Mouse (Mus musculus): ENCODE measurements at regions not wholly inside any gene's neighbourhood (a gene's known extent, or its start where the extent isn't known, plus 50 kb on each side); places are given as distances from the start of the nearest gene placed in this dataset.

- no peak overlapping the region for H3K9ac ChIP-seq (ENCODE audit: low read length)
- ATAC-seq (replicated peaks; ENCODE audit: low FRiP score) (no peak), DNase-seq (ENCODE audit: low spot score) (no peak)
- H3K9me3 ChIP-seq (ENCODE audit: control insufficient read depth, low read length), result no peaks in the 10 kb centered on the region
- no peaks in the 10 kb centered on the region for H3K36me3 ChIP-seq (ENCODE audit: control insufficient read depth, insufficient read depth, low read length)
- H3K27ac ChIP-seq (ENCODE audit: low read depth, low read length), result no peak overlapping the region
- H3K4me2 ChIP-seq (ENCODE audit: low read depth, low read length, severe bottlenecking), result no peak overlapping the region
- no peak overlapping the region for H3K4me3 ChIP-seq (ENCODE audit: low read depth, low read length)
- no peaks in the 10 kb centered on the region for H3K4me1 ChIP-seq (replicated peaks; ENCODE audit: control insufficient read depth, insufficient read depth, low read length)
- no peaks in the 10 kb centered on the region for H3K27me3 ChIP-seq (ENCODE audit: control insufficient read depth, insufficient read depth, low read length)
Measured at GRCm38 (mm10) chr13:118975008-118975407, 305.4 kb downstream of the Fgf10 start.

- Histone ChIP-seq H3K27me3 (ENCODE audit: control insufficient read depth, insufficient read depth, low read length) (no peaks in the 10 kb centered on the region), H3K9me3 (ENCODE audit: control insufficient read depth, low read length) (no peaks in the 10 kb centered on the region), H3K27ac (ENCODE audit: low read depth, low read length) (no peak overlapping the region), H3K4me1 (replicated peaks; ENCODE audit: control insufficient read depth, insufficient read depth, low read length) (no peaks in the 10 kb centered on the region), H3K9ac (ENCODE audit: low read length) (no peak overlapping the region), H3K36me3 (ENCODE audit: control insufficient read depth, insufficient read depth, low read length) (no peaks in the 10 kb centered on the region), H3K4me3 (ENCODE audit: low read depth, low read length) (no peak overlapping the region), H3K4me2 (ENCODE audit: low read depth, low read length, severe bottlenecking) (no peak overlapping the region)
- ATAC-seq (replicated peaks; ENCODE audit: low FRiP score), result no peak
- no peak for DNase-seq (ENCODE audit: low spot score)
- WGBS, result 84% methylated on average over 1 of the region's 1 CpGs
Measured at GRCm38 (mm10) chr13:118975519-118975918, 305.9 kb downstream of the Fgf10 start.

GRCm38 (mm10) chr13:118979505-118979904 lies 309.9 kb downstream of the Fgf10 start:
- no peaks in the 10 kb centered on the region for H3K36me3 ChIP-seq (ENCODE audit: control insufficient read depth, insufficient read depth, low read length)
- WGBS, result 81% methylated on average over 5 of the region's 5 CpGs
- no peaks in the 10 kb centered on the region for H3K4me1 ChIP-seq (replicated peaks; ENCODE audit: control insufficient read depth, insufficient read depth, low read length)
- H3K27me3 ChIP-seq (ENCODE audit: control insufficient read depth, insufficient read depth, low read length), result no peaks in the 10 kb centered on the region
- H3K9ac ChIP-seq (ENCODE audit: low read length), result no peak overlapping the region
- DNase-seq (ENCODE audit: low spot score), result no peak
- no peaks in the 10 kb centered on the region for H3K9me3 ChIP-seq (ENCODE audit: control insufficient read depth, low read length)
- H3K4me3 ChIP-seq (ENCODE audit: low read depth, low read length), result no peak overlapping the region
- no peak for ATAC-seq (replicated peaks; ENCODE audit: low FRiP score)
- no peak overlapping the region for H3K4me2 ChIP-seq (ENCODE audit: low read depth, low read length, severe bottlenecking)
- no peak overlapping the region for H3K27ac ChIP-seq (ENCODE audit: low read depth, low read length)

GRCm38 (mm10) chr13:118981196-118981810 lies 311.7 kb downstream of the Fgf10 start:
- Histone ChIP-seq H3K36me3 (ENCODE audit: control insufficient read depth, insufficient read depth, low read length) (no peaks in the 10 kb centered on the region), H3K9ac (ENCODE audit: low read length) (no peak overlapping the region), H3K27ac (ENCODE audit: low read depth, low read length) (no peak overlapping the region), H3K27me3 (ENCODE audit: control insufficient read depth, insufficient read depth, low read length) (no peaks in the 10 kb centered on the region), H3K9me3 (ENCODE audit: control insufficient read depth, low read length) (no peaks in the 10 kb centered on the region), H3K4me2 (ENCODE audit: low read depth, low read length, severe bottlenecking) (no peak overlapping the region), H3K4me1 (replicated peaks; ENCODE audit: control insufficient read depth, insufficient read depth, low read length) (no peaks in the 10 kb centered on the region), H3K4me3 (ENCODE audit: low read depth, low read length) (no peak overlapping the region)
- ATAC-seq (replicated peaks; ENCODE audit: low FRiP score), result peak; percentile 72
- DNase-seq (ENCODE audit: low spot score), result no peak
- 58% methylated on average over 10 of the region's 10 CpGs for WGBS

- H3K27me3 ChIP-seq (ENCODE audit: control insufficient read depth, insufficient read depth, low read length), result no peaks in the 10 kb centered on the region
- no peak for DNase-seq (ENCODE audit: low spot score)
- WGBS, result 97% methylated on average over 1 of the region's 1 CpGs
- H3K4me2 ChIP-seq (ENCODE audit: low read depth, low read length, severe bottlenecking), result no peak overlapping the region
- H3K9ac ChIP-seq (ENCODE audit: low read length), result no peak overlapping the region
- H3K9me3 ChIP-seq (ENCODE audit: control insufficient read depth, low read length), result no peaks in the 10 kb centered on the region
- H3K36me3 ChIP-seq (ENCODE audit: control insufficient read depth, insufficient read depth, low read length), result no peaks in the 10 kb centered on the region
- no peak overlapping the region for H3K4me3 ChIP-seq (ENCODE audit: low read depth, low read length)
- H3K4me1 ChIP-seq (replicated peaks; ENCODE audit: control insufficient read depth, insufficient read depth, low read length), result no peaks in the 10 kb centered on the region
- ATAC-seq (replicated peaks; ENCODE audit: low FRiP score), result no peak
- H3K27ac ChIP-seq (ENCODE audit: low read depth, low read length), result no peak overlapping the region
Measured at GRCm38 (mm10) chr13:118985285-118985684, 315.7 kb downstream of the Fgf10 start.

GRCm38 (mm10) chr13:119025305-119025975 lies 355.8 kb downstream of the Fgf10 start:
- H3K4me2 ChIP-seq (ENCODE audit: low read depth, low read length, severe bottlenecking), result no peak overlapping the region
- H3K27ac ChIP-seq (ENCODE audit: low read depth, low read length), result no peak overlapping the region
- no peaks in the 10 kb centered on the region for H3K9me3 ChIP-seq (ENCODE audit: control insufficient read depth, low read length)
- ATAC-seq (replicated peaks; ENCODE audit: low FRiP score) (no peak), DNase-seq (ENCODE audit: low spot score) (no peak)
- no peaks in the 10 kb centered on the region for H3K27me3 ChIP-seq (ENCODE audit: control insufficient read depth, insufficient read depth, low read length)
- WGBS, result 91% methylated on average over 6 of the region's 6 CpGs
- no peak overlapping the region for H3K9ac ChIP-seq (ENCODE audit: low read length)
- no peaks in the 10 kb centered on the region for H3K4me1 ChIP-seq (replicated peaks; ENCODE audit: control insufficient read depth, insufficient read depth, low read length)
- H3K4me3 ChIP-seq (ENCODE audit: low read depth, low read length), result no peak overlapping the region
- no peaks in the 10 kb centered on the region for H3K36me3 ChIP-seq (ENCODE audit: control insufficient read depth, insufficient read depth, low read length)

GRCm38 (mm10) chr13:119039616-119040015 lies 370.0 kb downstream of the Fgf10 start:
- Histone ChIP-seq H3K4me1 (replicated peaks; ENCODE audit: control insufficient read depth, insufficient read depth, low read length) (no peaks in the 10 kb centered on the region), H3K36me3 (ENCODE audit: control insufficient read depth, insufficient read depth, low read length) (no peaks in the 10 kb centered on the region), H3K27me3 (ENCODE audit: control insufficient read depth, insufficient read depth, low read length) (no peaks in the 10 kb centered on the region), H3K9me3 (ENCODE audit: control insufficient read depth, low read length) (no peaks in the 10 kb centered on the region), H3K27ac (ENCODE audit: low read depth, low read length) (no peak overlapping the region), H3K4me3 (ENCODE audit: low read depth, low read length) (no peak overlapping the region), H3K9ac (ENCODE audit: low read length) (no peak overlapping the region), H3K4me2 (ENCODE audit: low read depth, low read length, severe bottlenecking) (no peak overlapping the region)
- 93% methylated on average over 1 of the region's 1 CpGs for WGBS
- no peak for DNase-seq (ENCODE audit: low spot score)
- no peak for ATAC-seq (replicated peaks; ENCODE audit: low FRiP score)

GRCm38 (mm10) chr13:119045112-119045511 lies 375.5 kb downstream of the Fgf10 start:
- no peak for DNase-seq (ENCODE audit: low spot score)
- 69% methylated on average over 1 of the region's 1 CpGs for WGBS
- no peaks in the 10 kb centered on the region for H3K4me1 ChIP-seq (replicated peaks; ENCODE audit: control insufficient read depth, insufficient read depth, low read length)

More at GRCm38 (mm10) chr13:119045112-119045511, 375.5 kb downstream of the Fgf10 start:
- no peaks in the 10 kb centered on the region for H3K27me3 ChIP-seq (ENCODE audit: control insufficient read depth, insufficient read depth, low read length)
- no peaks in the 10 kb centered on the region for H3K9me3 ChIP-seq (ENCODE audit: control insufficient read depth, low read length)
- H3K4me2 ChIP-seq (ENCODE audit: low read depth, low read length, severe bottlenecking), result no peak overlapping the region
- H3K4me3 ChIP-seq (ENCODE audit: low read depth, low read length), result no peak overlapping the region
- ATAC-seq (replicated peaks; ENCODE audit: low FRiP score), result no peak
- H3K27ac ChIP-seq (ENCODE audit: low read depth, low read length), result no peak overlapping the region
- no peaks in the 10 kb centered on the region for H3K36me3 ChIP-seq (ENCODE audit: control insufficient read depth, insufficient read depth, low read length)
- no peak overlapping the region for H3K9ac ChIP-seq (ENCODE audit: low read length)
